Mouse (Mus musculus) cortical plate, adult 2 months (tissue): Measurements from ENCODE around the gene Ckap4.

Experiments used
- CTCF ChIP-seq: fragments of 200-500 bp; IDR thresholded peaks from 2 replicates; pipeline ENCODE4 v1.5.1; 2011; ENCODE audit warnings: mild to moderate bottlenecking, control low read depth, low read length; ENCODE audit not compliant: insufficient read depth; ENCODE audit errors: extremely low read depth
- POLR2A ChIP-seq: fragments of 200-500 bp; IDR thresholded peaks from 2 replicates; pipeline ENCODE4 v1.6.1; 2011; ENCODE audit warnings: mild to moderate bottlenecking, low read length, control low read depth; ENCODE audit not compliant: insufficient read depth; ENCODE audit errors: extremely low read depth

DNA sequence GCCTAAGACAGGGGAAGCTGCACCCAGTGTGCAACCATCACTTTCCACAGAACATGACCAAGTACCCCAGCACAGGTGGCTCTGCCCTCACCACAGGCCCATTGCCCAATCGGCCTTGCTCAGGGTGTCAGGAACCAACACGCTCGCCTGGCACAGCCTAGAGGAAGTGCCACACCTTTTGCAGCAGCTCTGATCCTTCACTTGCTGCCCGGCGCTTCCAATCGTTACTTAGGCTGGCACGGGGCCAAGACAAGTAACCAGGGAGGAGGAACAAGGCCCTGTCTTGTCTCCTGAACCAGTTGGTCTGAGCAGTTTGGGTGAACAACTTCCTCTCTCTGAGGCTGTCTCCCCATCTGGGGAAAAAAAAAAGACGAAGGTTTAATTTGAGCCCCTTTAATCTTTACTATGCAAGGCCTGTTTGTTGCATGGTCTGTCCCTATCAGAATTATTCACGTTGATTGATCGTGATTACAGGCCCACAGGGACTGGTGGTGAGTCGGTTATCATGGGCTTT is 17.4 kb downstream of the Ckap4 start:
- TF ChIP-seq POLR2A (no peak), CTCF (no peak)
